Mouse (Mus musculus): ENCODE measurements around the gene Chchd6. TPM values are rescaled to one million over a fixed set of nuclear protein-coding genes. Genes with fewer than 3 reads are reported as not detected.
A peak's percentile ranks its signal among the peaks of the same experiment; 100 is the strongest.

Chchd6 gene
- polyA plus RNA-seq, 1 experiment from 2014 or later, result 55.0 TPM

- WGBS, result 49% methylated on average over 7 of the region's 7 CpGs
- Histone ChIP-seq H3K27ac (no peak overlapping the region), H3K27me3 (no peaks in the 10 kb centered on the region), H3K9ac (no peak overlapping the region), H3K4me2 (replicated peaks) (no peak overlapping the region), H3K9me3 (no peaks in the 10 kb centered on the region), H3K4me1 (peaks cover 28% of the 10 kb centered on the region), H3K36me3 (no peaks in the 10 kb centered on the region), H3K4me3 (no peak overlapping the region)
- ATAC-seq (ENCODE audit: low FRiP score, low read depth), result no peak
Measured at GRCm38 (mm10) chr6:89614596-89615372, 19.3 kb upstream of the Chchd6 start.

DNA sequence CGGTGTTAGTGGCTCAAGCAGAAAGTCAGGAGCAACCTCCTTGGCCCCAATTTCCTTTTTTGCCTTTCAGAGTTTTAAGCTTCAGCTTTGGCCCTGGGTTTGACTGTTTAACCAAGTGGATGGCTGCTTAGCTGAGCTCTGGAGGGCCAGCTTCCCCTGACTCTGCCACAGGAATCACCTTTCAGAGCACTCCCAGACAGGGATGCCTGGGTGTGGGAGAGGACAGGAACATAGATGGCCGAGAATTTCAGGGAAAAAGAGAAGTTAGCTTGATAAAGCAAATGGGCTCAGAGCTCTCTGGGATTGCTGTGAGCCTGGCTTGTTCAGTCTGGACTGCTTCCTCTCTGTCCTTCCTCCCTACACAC lies 18.6 kb upstream of the Chchd6 start:
- H3K27ac ChIP-seq, result peak overlapping the region; percentile 29; the same call in 1 of the 2 replicates
- H3K4me1 ChIP-seq, result peaks cover 28% of the 10 kb centered on the region
- no peak overlapping the region for H3K4me2 ChIP-seq (replicated peaks)
- no peaks in the 10 kb centered on the region for H3K9me3 ChIP-seq
- H3K4me3 ChIP-seq, result no peak overlapping the region
- H3K27me3 ChIP-seq, result no peaks in the 10 kb centered on the region
- H3K36me3 ChIP-seq, result no peaks in the 10 kb centered on the region
- no peak for ATAC-seq (ENCODE audit: low FRiP score, low read depth)
- 11% methylated on average over 2 of the region's 2 CpGs for WGBS
- H3K9ac ChIP-seq, result no peak overlapping the region

DNA sequence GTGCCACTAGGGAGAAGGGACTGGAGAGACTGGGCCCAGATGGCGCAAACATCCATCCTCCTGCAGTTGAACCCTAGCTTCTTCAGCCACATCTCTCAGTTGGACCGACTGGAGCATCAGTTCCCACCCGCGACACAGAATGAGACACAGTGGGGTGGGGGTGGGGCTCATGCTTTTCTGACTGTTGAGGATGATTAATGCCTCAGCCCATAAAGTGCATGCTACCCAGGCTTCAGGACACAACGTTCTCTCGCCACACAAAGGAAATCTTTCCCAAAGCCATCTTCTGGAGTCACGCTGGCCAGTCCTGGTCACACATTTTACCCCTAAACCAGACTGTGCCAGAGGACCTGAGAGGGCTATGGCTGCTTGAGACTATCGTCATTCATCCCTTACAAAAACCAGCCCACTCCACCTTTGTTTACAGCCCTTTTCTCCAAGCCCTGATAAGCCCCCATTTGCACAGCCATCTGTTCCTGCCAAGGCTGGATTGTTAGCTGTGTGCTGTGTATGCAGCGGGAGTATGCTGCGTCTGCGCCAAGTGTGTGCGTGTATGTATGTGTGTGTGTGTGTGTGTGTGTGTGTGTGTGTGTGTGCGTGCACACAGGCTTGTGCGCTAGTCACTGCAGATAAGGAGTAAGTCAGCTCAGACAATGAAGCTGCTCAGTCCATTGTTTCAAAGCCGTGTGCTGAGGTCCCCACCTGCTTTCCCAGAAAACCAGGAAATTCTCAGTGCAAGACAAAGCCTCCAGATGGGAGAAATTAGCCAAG lies 18.1 kb upstream of the Chchd6 start:
- Histone ChIP-seq H3K4me1 (peaks cover 28% of the 10 kb centered on the region), H3K27me3 (no peaks in the 10 kb centered on the region), H3K9ac (no peak overlapping the region), H3K9me3 (no peaks in the 10 kb centered on the region), H3K27ac (peak overlapping the region; percentile 29; the same call in 1 of the 2 replicates), H3K4me3 (no peak overlapping the region), H3K36me3 (no peaks in the 10 kb centered on the region), H3K4me2 (replicated peaks) (0 out of 2 replicates have a peak overlapping the region, but pooled peaks have one; percentile 2)
- 43% methylated on average over 15 of the region's 15 CpGs for WGBS
- no peak for ATAC-seq (ENCODE audit: low FRiP score, low read depth)

- no peaks in the 10 kb centered on the region for H3K9me3 ChIP-seq
- 48% methylated on average over 4 of the region's 4 CpGs for WGBS
- H3K36me3 ChIP-seq, result no peaks in the 10 kb centered on the region
- H3K4me2 ChIP-seq (replicated peaks), result no peak overlapping the region
- no peaks in the 10 kb centered on the region for H3K27me3 ChIP-seq
- H3K4me3 ChIP-seq, result no peak overlapping the region
- H3K27ac ChIP-seq, result no peak overlapping the region
- no peaks in the 10 kb centered on the region for H3K4me1 ChIP-seq
- no peak overlapping the region for H3K9ac ChIP-seq
- ATAC-seq (ENCODE audit: low FRiP score, low read depth), result no peak
Measured at GRCm38 (mm10) chr6:89607999-89608398, 12.5 kb upstream of the Chchd6 start.

DNA sequence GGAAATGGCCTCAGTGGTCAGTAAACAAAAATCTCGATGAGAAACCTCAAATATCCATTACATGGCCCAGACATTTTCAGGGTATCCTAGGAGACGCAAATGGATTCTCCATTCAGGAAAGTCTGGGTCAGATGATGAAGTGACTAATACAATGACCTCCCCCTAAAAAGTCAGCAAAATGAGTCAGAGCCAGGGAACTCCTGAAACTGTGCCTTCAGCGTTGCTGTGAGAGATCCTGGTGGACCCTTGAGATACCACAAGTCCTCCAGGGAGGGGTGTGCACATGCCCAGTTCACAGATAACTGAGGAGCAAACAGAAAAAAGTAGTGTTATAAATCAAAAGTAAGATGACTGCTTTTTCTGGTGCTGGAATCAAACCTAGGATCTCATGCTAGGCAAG lies 10.6 kb upstream of the Chchd6 start:
- 66% methylated on average over 3 of the region's 3 CpGs for WGBS
- no peak for ATAC-seq (ENCODE audit: low FRiP score, low read depth)
- Histone ChIP-seq H3K4me1 (no peaks in the 10 kb centered on the region), H3K27ac (no peak overlapping the region), H3K36me3 (no peaks in the 10 kb centered on the region), H3K9ac (no peak overlapping the region), H3K4me2 (replicated peaks) (no peak overlapping the region), H3K4me3 (no peak overlapping the region), H3K9me3 (no peaks in the 10 kb centered on the region), H3K27me3 (no peaks in the 10 kb centered on the region)

- Histone ChIP-seq H3K9ac (no peak overlapping the region), H3K27me3 (no peaks in the 10 kb centered on the region), H3K4me2 (replicated peaks) (no peak overlapping the region), H3K4me3 (no peak overlapping the region), H3K36me3 (no peaks in the 10 kb centered on the region), H3K9me3 (0 out of 2 replicates have a peak, but pooled peaks cover 4% of the 10 kb centered on the region), H3K27ac (no peak overlapping the region), H3K4me1 (peaks cover 5% of the 10 kb centered on the region; the same call in 1 of the 2 replicates)
- no peak for ATAC-seq (ENCODE audit: low FRiP score, low read depth)
- 84% methylated on average over 1 of the region's 1 CpGs for WGBS
Measured at GRCm38 (mm10) chr6:89596510-89596909, 1.1 kb upstream of the Chchd6 start.

DNA sequence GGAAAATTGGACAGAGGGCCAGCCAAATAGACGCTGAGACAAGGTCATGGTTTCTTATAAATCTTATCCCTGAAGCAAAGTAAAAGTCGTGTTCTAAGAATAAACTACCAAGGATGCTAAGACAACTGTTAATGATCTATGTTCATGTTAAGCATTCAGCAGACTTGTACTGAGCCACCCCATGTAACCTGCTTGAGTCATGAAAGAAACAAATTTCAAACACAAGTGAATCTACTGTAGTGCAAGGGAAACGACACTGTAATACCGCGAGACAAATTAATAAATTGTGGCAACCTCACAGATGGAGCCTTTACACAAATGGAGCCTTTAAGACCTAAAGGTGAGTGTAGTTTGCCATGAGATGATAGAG lies 310 bp upstream of the Chchd6 start:
- peak overlapping the region; percentile 74 for H3K4me2 ChIP-seq (replicated peaks)
- H3K9me3 ChIP-seq, result 0 out of 2 replicates have a peak, but pooled peaks cover 4% of the 10 kb centered on the region
- ATAC-seq (ENCODE audit: low FRiP score, low read depth), result peak; percentile 60
- no peaks in the 10 kb centered on the region for H3K36me3 ChIP-seq
- no peak overlapping the region for H3K9ac ChIP-seq
- 28% methylated on average over 5 of the region's 5 CpGs for WGBS
- H3K27me3 ChIP-seq, result no peaks in the 10 kb centered on the region
- H3K4me1 ChIP-seq, result peaks cover 5% of the 10 kb centered on the region; the same call in 1 of the 2 replicates
- peak overlapping the region; percentile 77 for H3K4me3 ChIP-seq
- H3K27ac ChIP-seq, result no peak overlapping the region

DNA sequence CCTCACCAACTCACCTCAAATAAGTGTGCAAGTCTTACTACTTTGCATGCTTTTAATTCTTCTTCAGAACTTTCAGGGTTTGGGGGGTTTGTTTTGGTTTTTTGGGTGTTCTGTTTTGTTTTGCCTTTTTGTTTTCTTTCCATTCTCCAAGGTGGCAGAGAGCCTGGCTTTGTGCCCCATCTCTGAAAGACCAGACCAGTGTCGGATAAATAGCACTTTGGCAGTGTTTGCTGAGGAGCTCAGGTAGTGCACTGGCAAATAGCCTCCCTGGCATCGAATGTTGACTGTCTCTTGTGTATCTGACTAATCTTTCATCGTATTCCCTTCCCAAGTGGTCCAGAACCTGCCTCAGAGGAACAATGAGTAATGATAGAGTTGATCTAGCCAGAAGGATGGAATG lies 3.4 kb downstream of the Chchd6 start:
- Histone ChIP-seq H3K9ac (no peak overlapping the region), H3K9me3 (no peaks in the 10 kb centered on the region), H3K4me3 (no peak overlapping the region), H3K27me3 (no peaks in the 10 kb centered on the region), H3K27ac (no peak overlapping the region), H3K36me3 (no peaks in the 10 kb centered on the region), H3K4me2 (replicated peaks) (no peak overlapping the region), H3K4me1 (peaks cover 5% of the 10 kb centered on the region; the same call in 1 of the 2 replicates)
- no peak for ATAC-seq (ENCODE audit: low FRiP score, low read depth)
- 88% methylated on average over 3 of the region's 3 CpGs for WGBS

DNA sequence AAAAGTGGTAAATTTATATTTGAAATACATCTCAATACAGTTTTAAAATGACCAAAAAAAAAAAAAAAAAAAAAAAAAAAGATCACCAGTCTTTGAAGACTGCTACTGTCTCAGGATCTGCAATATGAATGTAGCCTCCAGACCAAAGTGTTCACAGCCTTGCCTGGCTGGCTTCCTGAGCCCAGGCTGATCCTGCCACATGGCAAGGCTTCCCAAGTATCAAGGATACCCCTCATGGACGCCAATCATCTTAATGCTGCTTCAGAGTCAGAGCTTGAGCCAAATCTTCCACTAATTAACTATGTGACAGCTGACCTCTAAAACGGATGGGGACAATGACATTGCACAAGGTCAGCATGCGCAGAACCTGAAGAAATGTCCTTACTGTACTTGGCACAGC lies 3.9 kb downstream of the Chchd6 start:
- no peak for ATAC-seq (ENCODE audit: low FRiP score, low read depth)
- no peak overlapping the region for H3K4me3 ChIP-seq
- WGBS, result 75% methylated on average over 3 of the region's 3 CpGs

DNA sequence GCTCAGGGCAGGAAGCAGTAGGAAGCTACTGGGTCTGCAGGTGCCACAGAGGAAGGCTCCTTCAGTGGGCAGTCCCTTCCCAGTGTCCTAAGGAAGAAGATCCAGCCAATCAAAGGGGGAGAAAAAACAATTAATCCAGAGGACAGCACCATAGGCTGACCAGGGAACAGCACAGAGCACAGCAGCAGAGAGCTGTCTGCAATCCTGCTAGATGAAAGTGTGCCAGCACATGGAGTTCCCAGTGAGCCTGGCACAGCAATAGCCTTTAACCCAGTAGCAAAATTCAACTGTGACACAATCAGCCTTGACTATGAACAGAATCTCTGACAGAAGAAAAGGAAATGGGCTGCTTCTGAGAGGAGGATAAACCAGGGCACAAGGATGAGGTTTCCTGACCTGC lies 9.8 kb downstream of the Chchd6 start:
- H3K4me3 ChIP-seq, result no peak overlapping the region
- no peak overlapping the region for H3K4me2 ChIP-seq (replicated peaks)
- no peaks in the 10 kb centered on the region for H3K27me3 ChIP-seq
- H3K9ac ChIP-seq, result no peak overlapping the region
- no peak overlapping the region for H3K27ac ChIP-seq
- no peaks in the 10 kb centered on the region for H3K9me3 ChIP-seq
- no peak for ATAC-seq (ENCODE audit: low FRiP score, low read depth)
- H3K36me3 ChIP-seq, result no peaks in the 10 kb centered on the region
- H3K4me1 ChIP-seq, result peaks cover 19% of the 10 kb centered on the region

More for the DNA sequence above, 3.9 kb downstream of the Chchd6 start:
- Histone ChIP-seq H3K27ac (no peak overlapping the region), H3K9ac (no peak overlapping the region), H3K27me3 (no peaks in the 10 kb centered on the region), H3K4me1 (peaks cover 5% of the 10 kb centered on the region; the same call in 1 of the 2 replicates), H3K4me2 (replicated peaks) (no peak overlapping the region), H3K36me3 (no peaks in the 10 kb centered on the region), H3K9me3 (no peaks in the 10 kb centered on the region)

DNA sequence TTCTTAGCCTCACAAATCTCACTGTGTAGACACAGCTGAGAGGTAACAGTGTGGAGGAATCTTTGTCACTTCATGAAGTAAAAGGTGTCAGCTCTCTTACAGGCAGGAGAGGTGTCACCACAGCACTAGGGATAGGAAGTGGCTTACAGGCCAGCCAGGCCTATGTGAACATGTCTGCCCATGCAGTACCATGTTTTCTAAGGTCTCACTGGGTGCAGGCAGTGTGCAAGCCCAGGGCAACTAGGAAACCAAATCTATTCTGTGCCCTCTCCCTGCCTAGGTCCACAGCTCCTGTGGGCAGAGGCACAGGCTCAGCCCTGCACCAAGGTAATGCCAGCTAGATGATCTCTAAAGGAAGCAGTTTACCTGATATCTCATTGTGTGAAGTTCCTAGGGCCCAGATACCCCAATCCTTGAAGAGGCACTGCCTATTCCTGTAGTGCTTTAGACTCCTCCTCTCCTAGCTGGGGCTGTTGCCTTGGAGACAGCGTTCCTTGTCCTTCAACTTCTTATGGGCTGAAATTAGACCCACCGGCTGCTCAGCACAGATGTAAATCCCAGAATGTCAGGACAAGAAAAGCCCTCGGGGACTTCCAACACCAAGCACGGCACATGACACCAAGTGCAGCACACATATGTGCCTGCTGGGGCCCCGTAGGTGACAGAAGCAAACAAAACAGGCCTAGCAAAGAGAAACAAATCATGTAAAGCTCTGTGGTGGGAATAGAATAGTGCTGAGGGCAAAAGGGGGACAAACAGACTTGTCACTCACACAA lies 10.6 kb downstream of the Chchd6 start:
- Histone ChIP-seq H3K4me2 (replicated peaks) (no peak overlapping the region), H3K4me1 (peaks cover 19% of the 10 kb centered on the region), H3K27me3 (no peaks in the 10 kb centered on the region), H3K9me3 (no peaks in the 10 kb centered on the region), H3K4me3 (no peak overlapping the region), H3K9ac (no peak overlapping the region), H3K27ac (no peak overlapping the region; the same call in 1 of the 2 replicates), H3K36me3 (no peaks in the 10 kb centered on the region)
- peak; percentile 84 for ATAC-seq (ENCODE audit: low FRiP score, low read depth)
- 6% methylated on average over 5 of the region's 5 CpGs for WGBS

DNA sequence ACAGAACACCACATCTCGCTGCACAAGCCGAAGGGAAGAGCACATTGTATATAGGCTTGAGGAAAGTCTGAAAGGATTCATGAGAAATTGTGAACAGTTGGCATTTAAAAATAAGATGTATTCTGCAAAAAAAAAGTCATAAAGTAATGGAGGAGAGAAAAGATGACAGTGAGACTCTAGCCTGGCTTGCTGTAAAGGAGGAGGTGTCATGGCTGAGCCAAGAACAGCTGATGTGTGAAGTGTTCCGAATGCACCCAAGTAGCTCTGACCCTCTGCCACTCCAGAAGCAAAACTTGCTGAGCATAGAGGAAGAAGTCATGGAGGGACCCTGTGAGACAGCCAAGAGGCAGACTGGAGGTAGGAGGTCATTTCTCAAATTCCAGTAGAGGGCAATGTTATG lies 12.3 kb downstream of the Chchd6 start:
- no peak for ATAC-seq (ENCODE audit: low FRiP score, low read depth)
- no peaks in the 10 kb centered on the region for H3K9me3 ChIP-seq
- H3K36me3 ChIP-seq, result no peaks in the 10 kb centered on the region
- no peak overlapping the region for H3K27ac ChIP-seq
- no peaks in the 10 kb centered on the region for H3K27me3 ChIP-seq
- H3K9ac ChIP-seq, result no peak overlapping the region
- 93% methylated on average over 3 of the region's 3 CpGs for WGBS
- no peak overlapping the region for H3K4me2 ChIP-seq (replicated peaks)
- H3K4me3 ChIP-seq, result no peak overlapping the region
- peaks cover 19% of the 10 kb centered on the region for H3K4me1 ChIP-seq
